Mouse (Mus musculus): Measurements from ENCODE around the gene 4930578G10Rik. TPM values are rescaled to one million over a fixed set of nuclear protein-coding genes. Genes with fewer than 3 reads are reported as not detected.
"Not testable (repeated sequence)": the region's sequence is repeated elsewhere in the genome, so short reads cannot be mapped to it uniquely, and the experiment has no call there.

4930578G10Rik gene
- not detected in 2 replicates for polyA plus RNA-seq (2014; fragmentation: Nextera tagmentation; extraction: Ambion mirVana)

DNA sequence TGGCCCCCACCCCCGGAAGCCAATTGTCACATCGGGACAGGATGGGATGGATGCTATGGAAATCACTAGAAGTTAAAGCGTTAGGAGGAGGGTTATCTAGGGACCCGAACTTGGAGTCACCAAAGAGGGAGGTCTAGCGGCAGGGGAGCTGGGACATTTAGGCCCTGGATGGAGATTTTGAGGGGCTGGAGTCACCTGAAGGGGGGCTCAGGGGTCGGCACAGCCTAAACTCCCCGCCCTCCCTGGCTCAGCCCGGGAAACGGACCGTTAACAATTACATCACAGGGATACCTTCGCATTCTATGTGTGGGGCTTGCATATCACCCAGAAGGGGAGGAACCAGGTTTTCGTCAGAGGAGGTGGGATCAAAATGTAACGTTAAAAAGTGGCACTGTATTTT lies at the start of gene 4930578G10Rik:
TSS of gene 4930578G10Rik (plus strand) at position 301 of the 400 bp plus-strand sequence.
- not testable (repeated sequence) for H3K9me3 ChIP-seq (ENCODE audit: control insufficient read depth, low read length); H3K27me3 ChIP-seq (ENCODE audit: control insufficient read depth, insufficient read depth, low read length); H3K4me2 ChIP-seq (ENCODE audit: low read depth, severe bottlenecking); ATAC-seq (ENCODE audit: insufficient number of reproducible peaks, low FRiP score, low TSS enrichment, low read depth); H3K36me3 ChIP-seq (ENCODE audit: control insufficient read depth, insufficient read depth, low read length); DNase-seq (ENCODE audit: low spot score); H3K4me1 ChIP-seq (ENCODE audit: control insufficient read depth, insufficient read depth, low read length); H3K27ac ChIP-seq (replicated peaks; ENCODE audit: low read depth, low read length); H3K9ac ChIP-seq (ENCODE audit: low read length); H3K4me3 ChIP-seq (ENCODE audit: low read depth, low read length)
- WGBS = no CpG with 5 or more reads among the region's 13 CpGs

DNA sequence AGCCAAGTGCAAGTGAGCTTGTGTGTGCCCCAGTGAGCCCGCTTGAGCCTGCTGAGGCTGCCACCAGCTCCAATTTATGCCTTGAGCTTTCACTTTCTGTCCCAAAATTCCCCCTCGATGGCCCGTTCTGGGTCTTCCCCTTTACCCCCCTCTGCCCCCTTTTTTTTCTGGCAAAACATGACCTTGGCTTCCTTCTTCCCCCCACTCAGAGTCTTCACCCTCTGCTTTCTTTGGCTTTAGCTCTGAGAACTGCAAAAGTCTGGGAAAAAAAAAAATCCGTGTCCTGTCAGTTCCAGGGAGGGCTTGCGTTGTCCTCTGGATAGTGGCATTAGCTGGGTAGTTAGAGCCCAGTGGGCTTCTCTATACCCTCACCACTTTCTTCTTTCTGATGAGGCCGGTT lies 21.1 kb downstream of the 4930578G10Rik start, which contains the start of gene Ccl19:
TSS of gene Ccl19 (minus strand) at position 101 of the 400 bp plus-strand sequence.
- not testable (repeated sequence) for ATAC-seq (ENCODE audit: insufficient number of reproducible peaks, low FRiP score, low TSS enrichment, low read depth); H3K9me3 ChIP-seq (ENCODE audit: control insufficient read depth, low read length); H3K9ac ChIP-seq (ENCODE audit: low read length); H3K27ac ChIP-seq (replicated peaks; ENCODE audit: low read depth, low read length); H3K4me1 ChIP-seq (ENCODE audit: control insufficient read depth, insufficient read depth, low read length); H3K36me3 ChIP-seq (ENCODE audit: control insufficient read depth, insufficient read depth, low read length); H3K4me3 ChIP-seq (ENCODE audit: low read depth, low read length); H3K4me2 ChIP-seq (ENCODE audit: low read depth, severe bottlenecking); H3K27me3 ChIP-seq (ENCODE audit: control insufficient read depth, insufficient read depth, low read length); DNase-seq (ENCODE audit: low spot score)
- no CpG with 5 or more reads among the region's 6 CpGs for WGBS

DNA sequence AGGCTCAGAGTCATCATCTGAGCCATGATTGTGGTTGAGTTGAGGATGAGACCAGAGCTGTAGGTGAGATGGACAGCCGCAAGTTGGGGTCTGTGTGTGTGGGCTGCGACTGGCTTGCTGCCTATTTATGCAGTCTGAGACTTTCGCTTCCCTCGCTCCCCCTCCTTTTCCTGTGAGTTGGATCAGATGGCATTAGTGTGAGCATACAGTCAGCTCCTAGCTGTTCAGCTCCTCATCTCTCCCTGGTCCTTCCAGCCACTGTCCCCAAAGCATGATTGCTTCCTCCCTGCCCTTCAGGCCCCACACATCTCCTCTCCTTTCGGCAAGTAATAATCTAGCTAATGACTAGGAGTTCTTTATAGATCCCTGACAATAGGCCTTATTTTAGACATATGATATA lies 38.5 kb downstream of the 4930578G10Rik start, which contains the start of gene Ccl21a:
TSS of gene Ccl21a (minus strand) at position 101 of the 400 bp plus-strand sequence.
- H3K27me3 ChIP-seq (ENCODE audit: control insufficient read depth, insufficient read depth, low read length); H3K4me2 ChIP-seq (ENCODE audit: low read depth, severe bottlenecking); H3K9me3 ChIP-seq (ENCODE audit: control insufficient read depth, low read length); H3K4me1 ChIP-seq (ENCODE audit: control insufficient read depth, insufficient read depth, low read length); H3K4me3 ChIP-seq (ENCODE audit: low read depth, low read length); DNase-seq (ENCODE audit: low spot score); ATAC-seq (ENCODE audit: insufficient number of reproducible peaks, low FRiP score, low TSS enrichment, low read depth); H3K27ac ChIP-seq (replicated peaks; ENCODE audit: low read depth, low read length); H3K36me3 ChIP-seq (ENCODE audit: control insufficient read depth, insufficient read depth, low read length); H3K9ac ChIP-seq (ENCODE audit: low read length): not testable (repeated sequence)
- WGBS = no CpG with 5 or more reads among the region's 5 CpGs

DNA sequence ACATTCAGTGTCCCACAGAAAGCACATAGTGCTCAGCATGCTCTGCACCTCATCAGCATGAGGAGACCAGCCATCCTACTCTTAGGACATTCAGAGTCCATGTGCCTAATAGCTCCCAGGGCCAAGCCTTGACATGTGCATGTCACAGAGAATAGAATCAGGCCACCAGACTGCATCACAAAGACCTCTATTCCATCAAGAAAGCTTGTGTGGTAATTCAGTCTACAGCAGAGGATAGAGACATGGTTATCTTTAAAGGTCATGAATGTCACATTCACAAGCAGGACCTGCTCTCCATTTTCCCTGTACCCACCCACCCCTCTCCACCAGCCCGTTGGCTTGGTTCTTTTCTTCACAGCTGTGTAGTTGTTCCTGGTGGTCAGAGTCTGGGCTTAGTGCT lies 118.4 kb downstream of the 4930578G10Rik start, which contains the start of gene Fam205a1:
TSS of gene Fam205a1 (minus strand) at position 101 of the 400 bp plus-strand sequence.
- no CpG with 5 or more reads among the region's 1 CpGs for WGBS
- not testable (repeated sequence) for H3K4me3 ChIP-seq (ENCODE audit: low read depth, low read length)

DNA sequence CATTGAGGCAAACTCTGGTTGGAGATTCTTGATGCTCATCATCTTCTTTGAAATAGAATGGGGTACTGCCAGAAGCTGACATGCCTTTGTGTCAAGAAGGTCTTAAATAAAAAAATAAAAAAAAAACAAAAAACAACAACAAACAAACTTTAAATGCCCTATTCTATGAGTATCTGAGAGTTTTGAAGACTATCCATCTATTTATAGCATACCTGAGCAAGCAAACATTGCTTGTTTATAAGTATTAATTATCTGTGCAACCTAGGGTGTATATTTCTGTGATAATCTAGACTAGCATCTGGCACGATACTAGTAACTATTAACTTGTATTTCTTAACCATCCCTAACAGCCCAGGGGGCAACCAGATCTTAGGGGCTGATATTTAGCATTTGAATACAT lies 121.3 kb downstream of the 4930578G10Rik start, which contains the start of gene Gm12394:
TSS of gene Gm12394 (minus strand) at position 101 of the 400 bp plus-strand sequence.
- H3K9me3 ChIP-seq (ENCODE audit: control insufficient read depth, low read length); H3K27ac ChIP-seq (replicated peaks; ENCODE audit: low read depth, low read length); H3K4me2 ChIP-seq (ENCODE audit: low read depth, severe bottlenecking); H3K4me3 ChIP-seq (ENCODE audit: low read depth, low read length); H3K9ac ChIP-seq (ENCODE audit: low read length); H3K27me3 ChIP-seq (ENCODE audit: control insufficient read depth, insufficient read depth, low read length); H3K36me3 ChIP-seq (ENCODE audit: control insufficient read depth, insufficient read depth, low read length); ATAC-seq (ENCODE audit: insufficient number of reproducible peaks, low FRiP score, low TSS enrichment, low read depth); H3K4me1 ChIP-seq (ENCODE audit: control insufficient read depth, insufficient read depth, low read length); DNase-seq (ENCODE audit: low spot score): not testable (repeated sequence)
- 85% methylated on average over 1 of the region's 1 CpGs for WGBS

More for the DNA sequence above, 118.4 kb downstream of the 4930578G10Rik start, which contains the start of gene Fam205a1:
- H3K9me3 ChIP-seq (ENCODE audit: control insufficient read depth, low read length); H3K4me1 ChIP-seq (ENCODE audit: control insufficient read depth, insufficient read depth, low read length); H3K9ac ChIP-seq (ENCODE audit: low read length); DNase-seq (ENCODE audit: low spot score); ATAC-seq (ENCODE audit: insufficient number of reproducible peaks, low FRiP score, low TSS enrichment, low read depth); H3K4me2 ChIP-seq (ENCODE audit: low read depth, severe bottlenecking); H3K27me3 ChIP-seq (ENCODE audit: control insufficient read depth, insufficient read depth, low read length); H3K36me3 ChIP-seq (ENCODE audit: control insufficient read depth, insufficient read depth, low read length); H3K27ac ChIP-seq (replicated peaks; ENCODE audit: low read depth, low read length): not testable (repeated sequence)

DNA sequence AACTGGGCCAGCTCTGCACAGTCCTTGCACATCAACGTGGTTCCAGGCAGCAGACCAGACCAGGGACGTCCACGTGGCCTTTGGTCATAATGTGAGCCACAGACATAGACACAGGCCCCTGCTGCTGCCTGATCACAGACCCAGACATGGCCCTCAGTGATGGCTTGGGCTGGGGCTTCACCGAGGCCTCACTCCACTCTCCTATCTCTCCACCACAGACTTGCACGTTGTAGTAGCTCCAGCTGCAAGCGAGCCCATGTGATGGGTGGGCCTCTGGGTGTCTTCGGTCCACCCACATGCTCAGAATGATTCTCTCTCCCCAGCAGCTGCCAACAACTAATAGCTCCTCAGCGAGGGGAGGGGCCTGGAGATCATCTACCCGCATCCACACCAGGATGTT lies 125.1 kb downstream of the 4930578G10Rik start:
- not testable (repeated sequence) for H3K27ac ChIP-seq (replicated peaks; ENCODE audit: low read depth, low read length); H3K9ac ChIP-seq (ENCODE audit: low read length); H3K4me2 ChIP-seq (ENCODE audit: low read depth, severe bottlenecking); H3K36me3 ChIP-seq (ENCODE audit: control insufficient read depth, insufficient read depth, low read length); ATAC-seq (ENCODE audit: insufficient number of reproducible peaks, low FRiP score, low TSS enrichment, low read depth); H3K4me3 ChIP-seq (ENCODE audit: low read depth, low read length); H3K27me3 ChIP-seq (ENCODE audit: control insufficient read depth, insufficient read depth, low read length); DNase-seq (ENCODE audit: low spot score); H3K4me1 ChIP-seq (ENCODE audit: control insufficient read depth, insufficient read depth, low read length); H3K9me3 ChIP-seq (ENCODE audit: control insufficient read depth, low read length)
- 79% methylated on average over 9 of the region's 9 CpGs for WGBS

DNA sequence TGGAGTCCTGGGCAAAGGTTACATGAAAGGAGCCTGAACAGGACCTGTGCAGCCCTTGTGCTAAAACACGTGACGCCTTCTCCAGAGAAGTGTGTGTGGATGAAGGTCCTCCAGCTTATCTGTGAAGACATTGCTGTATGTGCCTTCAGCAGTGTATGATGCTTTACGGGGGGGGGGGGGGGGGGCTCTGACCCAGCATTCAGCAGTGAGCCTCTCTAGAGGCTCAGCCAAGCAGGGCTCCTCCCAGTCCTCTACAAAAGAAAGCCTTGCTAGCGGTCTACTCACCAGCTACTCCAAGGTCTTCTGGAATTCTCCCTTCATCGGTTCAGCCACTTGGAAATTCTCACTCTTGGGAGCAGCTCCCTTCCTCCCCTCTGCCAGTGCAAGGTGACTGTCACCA lies 128.1 kb downstream of the 4930578G10Rik start:
- not testable (repeated sequence) for H3K4me3 ChIP-seq (ENCODE audit: low read depth, low read length); H3K4me1 ChIP-seq (ENCODE audit: control insufficient read depth, insufficient read depth, low read length); H3K27me3 ChIP-seq (ENCODE audit: control insufficient read depth, insufficient read depth, low read length); ATAC-seq (ENCODE audit: insufficient number of reproducible peaks, low FRiP score, low TSS enrichment, low read depth); H3K27ac ChIP-seq (replicated peaks; ENCODE audit: low read depth, low read length); H3K4me2 ChIP-seq (ENCODE audit: low read depth, severe bottlenecking); H3K36me3 ChIP-seq (ENCODE audit: control insufficient read depth, insufficient read depth, low read length); H3K9me3 ChIP-seq (ENCODE audit: control insufficient read depth, low read length); DNase-seq (ENCODE audit: low spot score); H3K9ac ChIP-seq (ENCODE audit: low read length)
- whole genome bisulfite sequencing = 91% methylated on average over 5 of the region's 5 CpGs

DNA sequence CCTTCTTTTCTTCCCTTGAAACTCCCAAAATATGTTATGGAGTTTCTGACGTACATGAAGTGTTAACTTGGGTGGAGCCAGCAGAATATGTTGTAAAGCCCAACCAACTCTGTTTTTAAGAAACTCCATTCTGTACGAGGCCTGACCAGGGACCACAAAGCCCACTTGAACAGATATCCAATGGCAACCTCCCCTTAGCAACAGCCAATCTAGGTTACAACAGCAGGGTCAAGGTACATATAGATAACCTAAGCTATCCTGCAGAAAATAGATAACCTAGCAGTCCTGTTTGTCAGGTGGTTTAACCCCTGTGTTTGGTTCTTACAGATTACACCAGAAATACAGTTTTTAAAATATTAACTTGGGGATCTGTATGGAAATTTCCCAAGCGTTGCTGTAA lies 132.0 kb downstream of the 4930578G10Rik start:
- ATAC-seq (ENCODE audit: insufficient number of reproducible peaks, low FRiP score, low TSS enrichment, low read depth) (no peak), DNase-seq (ENCODE audit: low spot score) (no peak)
- WGBS = 73% methylated on average over 3 of the region's 3 CpGs
- H3K9ac ChIP-seq (ENCODE audit: low read length) = no peak overlapping the region
- H3K9me3 ChIP-seq (ENCODE audit: control insufficient read depth, low read length) = no peaks in the 10 kb centered on the region
- H3K27me3 ChIP-seq (ENCODE audit: control insufficient read depth, insufficient read depth, low read length) = no peaks in the 10 kb centered on the region
- H3K36me3 ChIP-seq (ENCODE audit: control insufficient read depth, insufficient read depth, low read length) = no peaks in the 10 kb centered on the region
- H3K27ac ChIP-seq (replicated peaks; ENCODE audit: low read depth, low read length) = no peak overlapping the region
- no peaks in the 10 kb centered on the region for H3K4me1 ChIP-seq (ENCODE audit: control insufficient read depth, insufficient read depth, low read length)
- no peak overlapping the region for H3K4me3 ChIP-seq (ENCODE audit: low read depth, low read length)
- no peak overlapping the region for H3K4me2 ChIP-seq (ENCODE audit: low read depth, severe bottlenecking)

DNA sequence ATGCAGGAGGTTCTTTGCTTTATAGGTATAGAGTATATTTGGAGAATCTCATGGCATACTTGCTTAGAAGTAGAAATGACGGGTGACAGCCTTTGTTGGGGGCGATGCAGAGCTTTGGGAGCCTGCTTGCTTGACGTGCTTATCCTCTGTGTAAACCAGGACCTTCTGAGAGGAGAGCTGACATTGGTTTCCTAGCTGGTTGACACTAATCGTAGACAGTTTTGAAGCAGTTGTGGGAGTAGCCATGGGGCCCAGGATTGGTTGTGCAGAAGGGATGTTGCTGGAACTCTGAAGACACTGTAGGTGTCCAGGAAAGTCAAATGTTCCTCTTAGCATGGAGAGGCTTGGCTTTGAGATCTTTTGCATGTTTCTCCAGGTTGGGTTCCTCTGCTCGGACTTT lies 132.8 kb downstream of the 4930578G10Rik start:
- no peak for ATAC-seq (ENCODE audit: insufficient number of reproducible peaks, low FRiP score, low TSS enrichment, low read depth)
- no peak overlapping the region for H3K9ac ChIP-seq (ENCODE audit: low read length)
- H3K4me1 ChIP-seq (ENCODE audit: control insufficient read depth, insufficient read depth, low read length) = no peaks in the 10 kb centered on the region
- DNase-seq (ENCODE audit: low spot score) = no peak
- no peaks in the 10 kb centered on the region for H3K27me3 ChIP-seq (ENCODE audit: control insufficient read depth, insufficient read depth, low read length)
- no peak overlapping the region for H3K4me3 ChIP-seq (ENCODE audit: low read depth, low read length)
- H3K36me3 ChIP-seq (ENCODE audit: control insufficient read depth, insufficient read depth, low read length) = no peaks in the 10 kb centered on the region
- 86% methylated on average over 5 of the region's 5 CpGs for WGBS
- H3K9me3 ChIP-seq (ENCODE audit: control insufficient read depth, low read length) = no peaks in the 10 kb centered on the region
- no peak overlapping the region for H3K4me2 ChIP-seq (ENCODE audit: low read depth, severe bottlenecking)
- H3K27ac ChIP-seq (replicated peaks; ENCODE audit: low read depth, low read length) = no peak overlapping the region
